Mouse (Mus musculus) stomach, postnatal 0 days (tissue): ENCODE measurements around the gene Gng13.

Experiments used
- CTCF ChIP-seq: IDR thresholded peaks from 2 replicates; pipeline ENCODE4 v1.5.1; 2016; ENCODE audit warnings: antibody characterized with exemption, low read depth, mild to moderate bottlenecking, moderate library complexity
- EP300 ChIP-seq: optimal IDR thresholded peaks from 2 replicates; pipeline ENCODE3; 2016; ENCODE audit warnings: antibody characterized with exemption

- TF ChIP-seq CTCF = no peak
- no peak for TF ChIP-seq EP300
Measured at GRCm38 (mm10) chr17:25744311-25744710, 27.3 kb downstream of the Gng13 start.
